Mouse (Mus musculus) c-Kit-positive CD71-positive TER-119-negative erythroid progenitor cells, embryonic 14.5 days (primary cell): ENCODE data around the gene Ascc1.

Source experiments
- DNase-seq: peaks from one replicate; pipeline ENCODE4 v3.0.0-alpha.2; 2013; ENCODE audit warnings: low read depth

Ascc1 gene

DNA sequence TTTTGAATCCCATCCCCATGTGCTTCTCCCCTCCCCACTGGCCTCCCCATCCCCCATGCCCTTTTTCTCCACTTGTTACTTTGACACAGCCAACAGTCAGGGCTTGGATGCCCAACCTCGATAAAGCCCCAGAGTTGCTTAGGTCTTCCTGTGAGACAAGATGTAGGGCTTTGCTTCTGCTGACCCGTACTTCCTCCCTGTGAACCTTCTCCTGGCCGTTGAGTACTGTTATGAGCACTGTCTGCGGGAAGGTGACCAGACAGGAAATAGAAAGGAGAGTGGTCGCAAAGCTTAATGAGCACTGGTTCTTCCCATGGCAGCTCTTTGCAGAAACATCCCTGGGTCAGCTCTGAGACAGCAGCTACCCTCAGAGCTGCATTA, 78.0 kb downstream of the Ascc1 start:
- no peak for DNase-seq

DNA sequence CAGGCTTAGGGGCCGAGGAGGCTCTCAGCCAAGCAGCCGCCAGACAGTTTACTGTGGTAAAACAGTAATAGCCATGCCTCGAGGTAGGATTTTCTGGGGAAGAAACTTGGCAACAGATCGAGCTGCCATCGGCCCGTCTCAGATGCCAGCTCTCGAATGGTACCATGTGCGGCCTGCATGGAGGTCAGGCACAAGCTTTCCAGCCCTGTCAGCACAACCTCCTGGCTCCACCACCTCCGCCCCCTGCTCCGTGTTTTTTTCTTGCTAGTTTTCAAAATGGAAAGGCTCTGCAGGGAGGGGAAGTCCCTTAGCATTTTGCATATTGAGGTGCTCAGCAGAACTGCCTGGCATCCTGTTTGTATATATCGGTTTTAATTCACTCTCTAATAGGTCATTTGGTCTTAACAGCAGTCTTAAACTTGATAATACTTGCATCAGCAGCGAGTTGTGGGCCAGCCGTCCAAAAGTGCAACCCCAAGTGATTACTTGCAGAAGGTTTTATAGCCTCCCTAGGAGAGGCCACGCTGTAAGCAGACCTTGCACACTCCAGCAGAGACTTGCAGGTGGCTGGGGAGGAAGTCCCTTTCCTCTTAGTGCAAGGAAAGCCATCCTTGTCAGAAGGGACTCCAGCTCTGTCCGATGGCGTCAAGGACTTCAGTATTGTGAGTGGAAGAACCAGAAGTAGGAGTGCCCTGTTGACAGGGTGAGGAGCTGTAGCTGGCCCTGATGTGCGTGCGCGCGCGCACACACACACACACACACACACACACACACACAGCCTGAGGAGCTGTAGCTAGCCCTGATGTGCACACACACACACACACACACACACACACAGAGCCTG, 78.6 kb downstream of the Ascc1 start:
- no peak for DNase-seq

DNA sequence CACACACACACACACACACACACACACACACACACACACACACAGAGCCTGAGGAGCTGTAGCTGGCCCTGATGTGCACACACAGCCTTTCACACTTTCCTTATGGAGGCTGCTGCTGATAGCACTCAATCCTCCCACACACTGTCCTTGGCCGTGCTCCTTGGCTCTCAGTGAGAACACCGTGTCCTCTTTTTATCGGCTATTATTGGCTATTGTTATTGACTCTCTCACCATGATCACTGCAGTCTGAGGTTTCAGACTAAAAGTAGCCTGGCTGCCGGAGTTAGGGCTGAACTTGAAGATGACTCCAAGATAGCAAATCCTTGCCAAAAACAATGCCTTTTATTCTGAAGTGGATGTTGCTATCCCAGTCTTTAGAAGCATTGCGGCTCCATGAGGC, 79.3 kb downstream of the Ascc1 start:
- DNase-seq, result no peak

DNA sequence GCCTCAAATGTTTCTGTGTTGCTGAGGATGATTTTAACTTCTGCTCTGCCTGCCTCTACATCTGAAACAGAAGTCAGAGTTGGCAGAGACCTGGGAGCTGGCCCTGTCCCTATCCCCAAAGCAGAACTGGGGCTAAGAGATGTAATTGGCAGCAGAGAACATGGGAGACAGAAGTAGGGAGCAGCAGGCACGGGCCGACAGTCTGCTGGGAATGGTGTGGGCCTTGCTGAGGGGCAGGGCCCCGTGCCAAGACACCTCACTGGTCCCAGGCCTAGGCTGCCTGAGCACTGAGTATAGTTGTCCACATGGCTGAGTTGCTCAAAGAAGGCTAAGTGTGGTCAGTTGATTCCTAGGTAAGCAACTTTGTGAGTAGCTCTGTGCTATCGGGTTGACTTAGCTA, 81.5 kb downstream of the Ascc1 start:
- DNase-seq, result no peak

DNA sequence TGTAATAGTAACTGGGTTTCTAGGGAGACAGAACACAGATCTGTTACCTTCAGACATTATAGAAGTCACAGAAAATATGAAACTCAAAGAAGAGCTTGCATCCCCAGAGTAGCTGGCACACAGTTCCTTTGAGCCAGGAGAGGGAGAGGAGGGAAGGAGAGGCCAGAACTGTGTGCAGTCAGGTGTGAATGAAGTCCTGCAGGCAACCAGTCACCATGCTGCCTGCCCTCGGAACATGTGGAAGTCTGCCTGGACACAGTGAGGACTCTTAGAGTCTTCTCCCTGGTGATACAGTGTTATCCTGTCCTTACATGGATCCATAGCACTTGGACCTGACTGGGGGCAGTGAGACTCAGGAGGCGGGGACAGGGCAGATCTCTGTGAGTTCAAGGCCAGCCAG, 89.7 kb downstream of the Ascc1 start:
- DNase-seq, result no peak

DNA sequence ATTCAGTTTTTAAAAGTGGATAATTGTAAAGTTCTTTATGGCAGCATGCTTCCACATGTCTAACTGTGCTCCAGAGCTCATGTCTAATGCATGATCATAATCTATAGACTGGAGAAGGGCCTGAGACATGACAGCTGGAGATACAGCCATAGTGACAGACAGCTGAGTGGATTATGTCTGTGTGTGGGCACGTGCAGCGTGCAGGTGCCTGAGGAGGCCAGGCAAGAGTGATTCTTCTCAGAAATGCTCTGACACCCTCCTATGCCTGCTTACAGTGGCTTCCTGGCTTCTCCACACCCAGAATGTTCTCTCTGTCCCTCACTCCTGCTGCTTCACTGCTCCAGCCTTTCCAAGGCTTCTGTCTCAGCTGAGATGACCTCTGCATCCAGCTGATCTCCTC, 91.1 kb downstream of the Ascc1 start:
- DNase-seq, result no peak

DNA sequence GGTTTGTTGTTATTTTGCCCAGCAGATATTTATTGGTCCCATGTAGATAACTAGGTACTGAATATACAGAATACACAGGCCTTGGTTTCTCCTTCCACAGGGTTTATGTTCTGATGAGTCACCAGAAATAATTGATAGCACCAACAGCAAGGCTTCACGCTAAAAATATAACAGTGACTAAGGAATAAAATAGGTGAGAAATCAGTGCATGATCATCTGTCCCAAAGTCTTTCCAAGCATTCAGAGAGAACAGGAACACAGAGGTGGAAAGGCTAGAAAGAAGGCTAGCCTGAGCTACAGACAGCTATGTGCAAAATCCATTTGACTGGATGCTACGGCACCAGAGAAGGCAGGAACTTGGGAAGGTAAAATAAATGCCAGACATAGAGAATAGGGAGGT, 93.0 kb downstream of the Ascc1 start:
- DNase-seq, result no peak

DNA sequence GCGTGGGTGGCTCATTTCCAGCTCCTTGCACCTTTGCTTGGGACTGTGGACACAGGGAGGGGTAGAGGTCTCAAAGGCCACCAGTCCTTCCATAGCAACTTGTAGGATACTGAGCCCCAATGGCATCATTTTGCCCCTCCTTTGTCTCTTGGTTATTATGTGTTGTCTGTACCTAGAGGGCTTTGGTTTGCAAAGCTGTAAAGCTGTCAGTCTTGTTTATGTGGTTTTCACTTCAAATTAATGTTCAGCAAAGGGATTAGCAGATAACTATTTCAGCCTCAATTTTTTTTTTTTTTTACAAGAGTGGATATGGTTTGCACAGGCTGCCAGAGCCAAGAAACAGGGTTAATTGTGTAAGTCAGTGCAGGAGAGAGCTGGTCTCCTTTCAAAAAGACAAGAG, 93.7 kb downstream of the Ascc1 start:
- DNase-seq, result no peak

DNA sequence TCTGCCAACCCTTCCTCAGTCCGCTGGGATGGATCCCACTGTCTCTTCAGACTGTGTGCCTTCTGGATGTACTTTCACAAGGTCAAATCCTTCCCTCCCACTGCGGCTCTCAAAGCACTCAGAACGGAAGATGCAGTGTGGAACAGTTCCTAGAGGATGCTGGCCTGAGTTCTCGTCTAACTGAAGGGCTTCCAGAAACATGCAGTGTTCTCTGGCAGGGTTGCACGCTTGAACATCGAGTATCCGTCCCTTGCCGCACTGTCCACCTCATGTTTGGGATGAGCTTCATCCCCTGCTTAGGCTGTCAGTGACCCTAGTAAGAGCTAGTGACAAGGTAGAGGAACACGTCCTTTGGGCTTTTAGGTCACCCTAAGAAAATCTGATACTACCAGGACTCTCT, 94.5 kb downstream of the Ascc1 start:
- DNase-seq, result no peak

DNA sequence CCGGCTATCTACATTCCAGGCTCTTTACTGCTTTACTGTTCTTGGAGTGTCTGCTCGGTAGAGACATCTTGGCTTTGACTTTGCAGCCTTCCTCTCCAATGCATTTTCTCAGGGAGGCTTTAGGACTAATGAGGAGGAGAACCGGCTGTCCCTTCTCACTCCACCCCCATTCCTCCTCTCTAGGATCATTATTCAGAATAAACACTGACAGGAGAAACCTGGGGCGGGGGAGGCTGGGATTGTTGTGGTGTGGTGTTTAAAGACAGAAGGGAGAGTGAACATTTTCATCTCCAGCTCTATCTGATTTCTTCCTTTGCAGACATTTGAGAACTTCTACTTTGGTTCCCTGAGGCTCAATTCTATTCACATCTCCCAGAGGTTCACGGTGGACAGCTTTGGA, 95.2 kb downstream of the Ascc1 start:
- no peak for DNase-seq

DNA sequence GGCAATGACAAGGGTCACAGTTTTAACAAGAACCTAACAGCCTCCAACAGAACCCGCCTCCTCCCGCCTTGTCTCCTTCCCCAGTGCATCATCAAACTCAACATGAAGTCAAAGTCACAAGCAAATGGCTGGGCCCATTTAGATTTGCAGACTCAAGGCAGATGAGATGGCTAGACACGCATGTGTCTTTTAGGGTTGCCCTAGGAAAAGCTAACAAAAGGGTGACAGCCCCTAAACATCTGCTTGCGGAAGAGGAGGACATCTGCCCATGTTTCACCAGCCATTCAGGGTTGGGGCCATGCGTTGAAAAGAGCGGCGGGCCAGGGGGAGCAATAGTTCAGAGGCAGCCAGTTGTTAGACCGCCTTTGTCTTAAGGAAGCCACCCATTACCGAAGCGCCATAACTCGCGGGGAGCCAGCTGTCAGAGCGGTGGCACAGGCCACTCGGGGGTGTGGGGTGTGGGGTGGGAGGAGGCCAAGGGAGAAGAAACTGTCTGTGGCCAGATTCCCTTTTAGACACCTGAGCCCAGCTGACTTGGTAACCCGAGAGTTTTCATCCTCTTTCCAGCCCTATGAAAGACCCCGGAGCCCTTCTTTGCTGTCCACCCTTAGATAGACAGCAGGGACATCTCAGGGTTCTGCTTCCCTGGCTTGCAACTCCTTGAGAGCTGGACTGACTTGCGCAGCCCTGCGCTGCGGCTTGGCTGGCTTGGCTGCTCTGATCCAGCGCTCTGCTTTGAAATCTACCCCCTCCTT, 103.0 kb downstream of the Ascc1 start:
- no peak for DNase-seq

DNA sequence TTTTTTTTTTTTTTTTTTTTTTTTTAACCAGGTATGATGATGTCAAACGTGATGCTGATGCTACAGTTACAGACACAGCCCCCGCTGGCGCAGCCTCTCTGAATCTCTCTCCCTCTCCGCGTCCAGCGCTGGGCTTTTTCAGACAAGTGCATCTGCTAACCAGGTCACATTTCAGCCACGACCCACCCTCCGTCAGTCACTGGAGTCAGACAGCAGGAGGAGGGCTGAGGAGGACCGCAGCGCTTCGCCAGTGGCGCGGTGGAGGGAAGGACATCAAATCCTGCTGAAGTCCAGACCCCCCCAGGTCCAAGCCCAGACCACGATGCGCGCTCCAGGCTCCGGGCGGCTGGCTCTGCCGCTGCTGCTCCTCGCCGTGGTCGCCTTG, 103.5 kb downstream of the Ascc1 start, which contains the start of gene Spock2:
Gene Spock2 (plus strand): TSS at position 74 of the 385 bp plus-strand sequence.
- DNase-seq, result no peak

DNA sequence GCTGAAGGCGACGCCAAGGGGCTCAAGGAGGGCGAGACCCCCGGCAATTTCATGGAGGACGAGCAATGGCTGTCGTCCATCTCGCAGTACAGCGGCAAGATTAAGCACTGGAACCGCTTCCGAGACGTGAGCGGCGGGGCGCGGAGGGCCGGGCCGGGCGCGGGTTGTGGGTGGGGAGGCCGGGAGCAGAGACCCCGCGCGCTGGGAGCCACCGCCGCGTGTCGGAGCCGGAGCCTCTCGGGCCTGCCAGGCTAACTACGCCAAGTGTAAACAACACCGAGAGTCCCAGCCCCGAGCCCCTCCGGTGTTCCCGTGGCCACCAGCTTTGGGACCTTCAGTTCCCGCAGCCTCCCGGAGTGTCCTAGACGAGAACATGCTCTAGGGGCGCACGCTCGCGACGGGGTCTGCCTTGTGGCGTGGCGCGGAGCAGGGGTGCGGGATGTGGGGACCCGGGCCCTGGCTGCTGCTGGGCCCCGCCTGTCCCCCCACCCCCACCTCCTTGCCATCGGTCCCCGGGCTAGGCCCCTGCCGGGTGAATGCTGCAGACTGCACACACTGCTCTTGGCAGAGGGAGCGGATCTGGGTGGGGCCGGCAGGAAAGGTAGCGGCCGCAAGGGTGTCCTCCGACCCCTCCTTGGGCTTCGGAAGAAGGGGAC, 104.1 kb downstream of the Ascc1 start:
- no peak for DNase-seq

DNA sequence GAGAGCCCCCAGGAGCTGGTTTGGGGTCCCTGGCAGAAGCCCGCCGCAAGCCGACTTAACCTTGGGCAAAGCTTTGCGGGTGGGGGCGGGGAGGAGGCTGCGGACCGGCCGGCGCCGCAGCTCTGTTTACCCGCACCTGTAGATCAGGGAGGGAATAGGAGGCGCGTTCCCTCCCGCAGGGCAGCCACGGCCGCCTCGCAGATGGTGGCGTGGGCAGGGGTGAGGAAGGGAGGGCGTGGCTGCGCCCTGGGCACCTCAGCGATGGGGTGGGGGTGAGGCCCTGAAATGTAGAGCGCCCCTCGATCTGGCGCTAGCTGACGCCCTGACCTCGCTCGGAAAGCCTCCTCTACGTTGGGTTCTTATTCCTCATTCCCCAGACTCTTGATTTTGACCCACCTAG, 104.8 kb downstream of the Ascc1 start:
- no peak for DNase-seq

DNA sequence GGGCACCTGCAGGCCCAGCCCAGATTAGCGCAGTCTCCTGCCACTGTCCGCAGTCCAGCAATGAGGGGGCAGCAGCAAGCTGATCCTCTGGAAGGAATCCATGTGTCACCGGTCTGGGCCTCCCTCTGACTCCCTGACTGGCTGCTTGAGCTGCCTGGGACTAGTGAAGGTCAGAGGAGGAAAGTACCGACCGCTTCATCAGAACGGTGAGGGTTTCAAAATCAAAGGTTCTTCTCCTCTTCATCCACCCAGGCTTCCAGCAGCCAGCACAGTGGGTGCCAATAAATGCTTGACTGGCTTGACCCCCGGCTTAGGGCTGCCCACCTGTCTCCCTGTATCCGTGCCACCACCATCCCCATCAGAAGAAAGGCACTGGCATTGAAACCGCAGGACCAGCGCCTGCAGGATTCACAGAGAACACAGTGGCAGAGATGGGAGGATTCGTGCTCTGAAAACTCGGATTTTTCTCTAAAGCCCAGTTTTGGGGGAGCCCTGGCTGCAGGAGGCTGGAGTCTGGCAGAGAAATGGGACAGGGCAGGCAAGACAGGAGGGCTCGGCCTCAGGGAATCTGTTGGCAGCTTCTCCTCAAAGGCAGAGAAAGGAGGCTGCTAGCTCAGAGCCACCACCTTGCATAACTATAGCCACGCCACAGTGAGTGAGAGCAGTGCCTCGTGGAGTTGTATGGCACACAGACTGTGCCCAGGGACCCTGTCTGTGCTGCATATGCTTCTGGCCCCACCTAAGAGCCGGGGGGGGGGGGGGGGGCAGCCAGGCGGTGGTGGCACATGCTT, 105.9 kb downstream of the Ascc1 start:
- no peak for DNase-seq

DNA sequence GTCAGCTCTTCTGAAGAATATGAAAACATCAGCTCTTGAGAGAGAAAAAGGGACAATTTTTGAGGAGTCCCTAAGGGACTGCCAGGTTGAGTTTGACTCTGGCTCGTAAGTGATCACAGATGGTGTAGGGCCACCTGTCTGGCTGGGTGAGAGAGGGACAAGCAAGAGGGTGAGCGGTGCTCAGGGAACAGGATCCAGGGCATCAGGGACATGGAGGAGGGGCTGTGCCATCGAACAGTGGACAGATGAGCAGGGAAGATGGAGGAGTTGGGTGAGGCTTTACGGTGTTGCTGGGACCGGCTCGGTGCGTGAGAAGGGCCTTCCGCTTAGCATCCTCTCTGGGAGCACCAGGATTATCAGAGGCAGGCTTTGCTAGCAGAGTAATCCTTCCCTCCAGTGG, 106.7 kb downstream of the Ascc1 start:
- DNase-seq, result no peak

DNA sequence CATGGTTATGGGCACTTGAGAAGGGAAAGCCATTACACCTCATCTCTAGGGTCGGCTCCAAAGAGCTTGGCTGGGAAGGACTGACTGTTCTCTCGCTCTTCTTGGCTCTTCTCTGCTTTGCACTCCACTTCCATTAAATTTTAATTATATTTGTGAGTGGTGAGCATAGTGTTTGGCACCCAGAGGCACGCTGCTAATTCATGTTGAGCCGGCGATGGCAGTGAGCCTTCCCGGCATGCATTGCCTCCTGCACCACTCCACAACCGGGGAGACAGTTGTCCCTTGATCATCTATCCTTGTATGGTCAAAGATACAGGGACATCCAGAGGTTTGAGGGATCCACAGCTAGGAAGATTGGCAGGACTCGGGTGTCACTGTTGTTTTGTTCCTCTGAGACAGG, 107.4 kb downstream of the Ascc1 start:
- no peak for DNase-seq

DNA sequence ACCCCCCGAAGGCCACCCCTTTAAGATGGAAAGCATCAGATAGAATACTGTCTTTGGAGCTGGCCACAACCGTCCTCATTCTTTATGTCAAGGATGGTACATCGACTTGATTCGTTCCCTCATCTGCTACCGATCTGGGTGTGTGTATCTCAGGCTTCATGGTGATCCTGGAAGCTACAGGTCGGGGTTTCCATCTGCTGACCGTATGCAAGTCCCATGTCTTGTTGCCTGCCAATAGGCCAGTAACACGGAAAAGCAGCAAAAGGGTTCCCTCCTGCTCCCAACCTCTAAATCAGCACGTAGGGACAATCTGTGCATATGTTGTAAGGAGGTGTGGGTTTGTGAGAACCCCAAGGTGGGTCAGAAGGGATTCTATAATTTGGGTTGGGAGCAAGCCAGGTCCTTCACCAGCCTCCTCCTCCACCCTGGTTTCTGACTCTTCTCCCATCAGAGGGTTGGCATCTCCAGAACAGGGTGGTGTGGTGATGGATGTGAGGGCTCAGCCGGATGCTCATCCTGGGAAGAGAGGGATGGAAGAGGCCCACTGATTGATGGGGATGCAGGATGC, 108.4 kb downstream of the Ascc1 start:
- no peak for DNase-seq

DNA sequence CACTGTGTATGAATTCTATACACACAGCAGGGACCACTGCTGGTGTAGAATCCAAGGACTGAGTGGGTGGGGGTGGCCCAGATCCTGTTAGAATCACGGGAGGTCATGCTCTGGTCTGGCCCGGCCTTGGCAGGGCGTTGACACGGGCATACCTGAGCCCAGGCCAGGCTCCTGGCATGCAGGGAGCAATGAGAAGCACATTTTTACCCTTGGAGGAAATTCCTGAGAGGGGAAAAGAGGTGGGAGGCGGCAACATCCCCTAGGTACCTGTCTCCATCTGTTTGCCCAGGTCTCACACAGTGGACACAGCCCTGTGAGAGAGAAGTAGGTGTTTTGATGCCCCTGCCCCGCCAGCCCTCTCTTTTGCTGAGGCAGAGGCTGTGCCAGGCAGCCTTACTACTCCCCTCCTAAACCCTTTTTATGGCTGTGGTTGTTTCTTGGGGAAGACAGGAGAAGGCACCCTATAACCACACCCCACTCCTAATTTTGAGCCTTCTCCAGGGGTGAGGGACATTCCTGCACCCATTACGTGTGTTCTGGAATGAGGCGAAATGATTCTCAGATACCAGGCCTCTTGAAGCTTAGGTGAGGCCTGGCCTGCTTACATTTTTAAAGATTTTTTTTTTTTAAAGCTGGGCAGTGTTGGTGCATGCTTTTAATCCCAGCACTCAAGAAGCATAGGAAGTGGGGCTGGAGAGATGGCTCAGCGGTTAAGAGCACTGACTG, 111.5 kb downstream of the Ascc1 start:
- no peak for DNase-seq

DNA sequence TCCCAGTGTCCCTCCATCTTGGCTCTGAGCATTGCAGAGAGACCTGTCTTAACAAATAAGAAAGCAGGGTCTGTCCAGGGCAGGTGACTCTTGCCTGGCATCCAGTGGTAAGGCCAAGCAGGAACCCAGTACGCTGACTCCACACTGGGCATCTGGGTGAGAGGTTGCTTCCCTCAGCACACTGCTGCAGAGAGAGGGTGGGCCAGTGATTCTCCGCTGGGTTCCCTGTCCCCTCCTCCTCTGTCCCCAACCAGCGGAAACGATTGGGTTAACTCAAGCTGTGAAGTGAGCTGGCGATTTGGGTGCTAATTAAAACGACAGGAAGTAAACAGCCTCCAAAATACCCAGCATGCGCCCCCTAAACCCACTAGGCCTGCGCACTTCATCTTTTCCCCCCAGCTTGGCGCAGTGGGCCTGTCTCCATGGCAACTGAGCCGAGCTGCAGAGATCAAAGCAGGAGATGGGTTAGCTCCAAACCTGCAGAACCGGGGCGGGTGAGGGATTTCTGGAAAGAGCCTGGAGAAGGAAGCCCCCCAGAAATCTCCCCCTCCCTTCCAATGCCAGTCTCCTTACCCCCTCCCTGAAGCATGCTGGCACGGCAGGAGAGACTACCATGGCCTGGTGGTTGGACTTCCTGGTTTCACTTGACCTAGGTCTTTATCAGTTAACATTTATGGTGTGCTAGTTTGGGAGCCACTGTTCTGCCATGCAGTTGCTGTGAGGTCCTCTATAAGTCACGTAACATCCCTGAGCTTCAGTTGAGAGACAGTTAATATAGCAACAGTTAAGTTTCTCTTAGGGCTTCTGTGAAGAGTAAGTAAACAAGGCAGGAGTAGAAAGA, 113.0 kb downstream of the Ascc1 start:
- DNase-seq, result no peak
